In genomic region chr9:120219411-120219810, GRCm38 (mm10) we compare ENCODE assay signal across 16 mouse cellular contexts.
"Had no signal": no experiment of that assay in that cellular context is flagged by ENCODE, and none has a peak within 500 bp of the region (broad histone marks: within the 10 kb centered on the region; RNA-seq: fewer than 3 reads in every experiment).

No protein-coding gene starts in this region.

- H3K36me3 ChIP-seq: limb, embryonic 12.5 days; liver, embryonic 13.5 days; lung, embryonic 15.5 days; midbrain, embryonic 13.5 days had no signal

- ATAC-seq: liver, postnatal 0 days; midbrain, embryonic 13.5 days had no signal

- DNase-seq: kidney, postnatal 36 days; layer of hippocampus, adult 9-11 months; layer of hippocampus, postnatal 36 days; liver; liver, embryonic 13.5 days; liver, postnatal 0 days; lung, postnatal 14 days; right cerebral cortex, adult 18-20 months; right cerebral cortex, postnatal 25 days; thymus, adult 18-20 months; thymus, postnatal 14 days had no signal

- H3K9me3 ChIP-seq: limb, embryonic 12.5 days; liver, embryonic 13.5 days; lung, embryonic 15.5 days; midbrain, embryonic 13.5 days had no signal

- H3K27ac ChIP-seq: kidney, postnatal 0 days; limb, embryonic 12.5 days; liver, embryonic 13.5 days; lung, embryonic 15.5 days; macrophage; midbrain, embryonic 13.5 days had no signal

- H3K9ac ChIP-seq: limb, embryonic 12.5 days; liver, embryonic 13.5 days; liver, postnatal 0 days; lung, embryonic 15.5 days; midbrain, embryonic 13.5 days had no signal

- H3K4me2 ChIP-seq: limb, embryonic 12.5 days; liver, embryonic 13.5 days; lung, embryonic 15.5 days; midbrain, embryonic 13.5 days had no signal

- H3K27me3 ChIP-seq: limb, embryonic 12.5 days; liver, embryonic 13.5 days; lung, embryonic 15.5 days; midbrain, embryonic 13.5 days had no signal

- H3K4me1 ChIP-seq: liver, embryonic 13.5 days; lung, embryonic 15.5 days had no signal

- H3K4me3 ChIP-seq: limb, embryonic 12.5 days; liver, embryonic 13.5 days; lung, embryonic 15.5 days; midbrain, embryonic 13.5 days had no signal
